Mouse (Mus musculus) ZHBTc4 (cell line): ENCODE results near the gene Olfr1394.
A peak's percentile ranks its signal among the peaks of the same experiment; 100 is the strongest.
"Not testable (repeated sequence)": the region's sequence is repeated elsewhere in the genome, so short reads cannot be mapped to it uniquely, and the experiment has no call there.

Experiments used
- DNase-seq: peaks from one replicate; pipeline ENCODE4 v3.0.0-alpha.2; 2011; ENCODE audit warnings: low read depth, low spot score

The Olfr1394 gene

DNA sequence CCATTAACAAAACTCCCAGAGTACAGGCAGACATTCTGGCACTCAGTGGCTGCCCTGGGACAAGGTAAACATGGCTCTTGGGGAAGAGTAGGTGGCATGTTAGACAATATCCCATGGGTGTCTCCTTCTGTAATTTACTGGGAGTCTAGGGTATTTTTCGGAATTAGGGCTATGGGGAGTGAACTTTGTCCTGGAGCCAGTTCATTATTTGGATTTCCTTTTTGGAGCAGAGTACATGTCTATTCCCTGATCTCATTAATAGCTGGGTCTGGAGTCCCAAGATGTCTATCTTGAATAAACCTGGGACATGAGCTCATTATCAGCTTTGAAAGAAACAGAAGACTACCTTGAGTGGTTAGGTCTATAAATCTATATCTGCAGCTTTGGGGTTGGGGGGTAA is at the start of gene Olfr1394:
Olfr1394 (plus strand) TSS at position 301 of the 400 bp plus-strand sequence.
- DNase-seq, result no peak

- no peak for DNase-seq
Measured at GRCm38 (mm10) chr11:49105752-49106151, 48.4 kb upstream of the Olfr1394 start.

GRCm38 (mm10) chr11:49107650-49108537 is 46.3 kb upstream of the Olfr1394 start:
- no peak for DNase-seq

DNA sequence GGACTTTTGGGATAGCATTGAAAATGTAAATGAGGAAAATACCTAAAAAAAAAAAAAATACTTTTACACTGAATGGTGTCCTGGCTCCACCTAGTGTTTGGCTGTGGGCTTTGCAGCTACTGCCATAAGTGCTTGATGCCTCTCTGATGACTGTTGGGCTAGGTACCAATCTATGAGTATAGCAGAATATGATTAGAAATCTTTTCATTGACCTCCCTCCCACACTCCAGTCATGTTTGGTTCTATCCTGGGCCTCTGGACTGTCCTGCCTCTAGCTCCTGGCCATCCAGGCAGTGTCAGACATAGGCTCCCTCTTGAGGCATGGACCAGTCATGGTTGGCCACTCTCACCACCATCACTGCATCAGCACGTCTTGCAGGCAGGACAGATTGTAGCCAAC is 45.3 kb upstream of the Olfr1394 start:
- DNase-seq, result peak; percentile 35

GRCm38 (mm10) chr11:49111000-49111399 is 43.2 kb upstream of the Olfr1394 start:
- no peak for DNase-seq

GRCm38 (mm10) chr11:49112624-49113219 is 41.5 kb upstream of the Olfr1394 start:
- DNase-seq, result no peak

DNA sequence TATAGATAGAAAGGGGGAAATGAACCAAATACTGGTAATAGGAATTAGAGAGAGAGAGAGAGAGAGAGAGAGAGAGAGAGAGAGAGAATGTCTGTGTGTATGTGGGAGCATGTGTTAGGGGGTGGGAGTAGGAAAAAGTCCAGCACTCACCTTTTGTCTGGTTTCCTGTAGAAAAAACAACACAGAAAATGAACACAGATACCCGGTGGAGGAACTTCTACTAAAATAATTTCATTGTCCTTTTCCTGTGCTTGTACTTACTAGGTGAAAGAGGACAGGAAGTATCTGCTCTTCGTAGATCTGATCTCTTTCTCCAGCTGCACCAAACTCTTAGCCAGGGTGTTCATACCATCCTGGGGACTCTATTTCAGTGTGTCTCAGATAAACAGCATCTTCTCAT is 40.0 kb upstream of the Olfr1394 start:
- DNase-seq, result no peak

GRCm38 (mm10) chr11:49114774-49115173 is 39.4 kb upstream of the Olfr1394 start, which contains the start of gene Olfr1396:
Olfr1396 (minus strand) TSS chr11:49114874.
- no peak for DNase-seq

- DNase-seq, result no peak
Measured at GRCm38 (mm10) chr11:49119635-49120034, 34.5 kb upstream of the Olfr1394 start.

- peak; percentile 21 for DNase-seq
Measured at GRCm38 (mm10) chr11:49124169-49124568, 30.0 kb upstream of the Olfr1394 start.

- DNase-seq, result no peak
Measured at GRCm38 (mm10) chr11:49141974-49142373, 12.2 kb upstream of the Olfr1394 start, which contains the start of gene Olfr1395. Olfr1395 (plus strand) TSS chr11:49142274.

DNA sequence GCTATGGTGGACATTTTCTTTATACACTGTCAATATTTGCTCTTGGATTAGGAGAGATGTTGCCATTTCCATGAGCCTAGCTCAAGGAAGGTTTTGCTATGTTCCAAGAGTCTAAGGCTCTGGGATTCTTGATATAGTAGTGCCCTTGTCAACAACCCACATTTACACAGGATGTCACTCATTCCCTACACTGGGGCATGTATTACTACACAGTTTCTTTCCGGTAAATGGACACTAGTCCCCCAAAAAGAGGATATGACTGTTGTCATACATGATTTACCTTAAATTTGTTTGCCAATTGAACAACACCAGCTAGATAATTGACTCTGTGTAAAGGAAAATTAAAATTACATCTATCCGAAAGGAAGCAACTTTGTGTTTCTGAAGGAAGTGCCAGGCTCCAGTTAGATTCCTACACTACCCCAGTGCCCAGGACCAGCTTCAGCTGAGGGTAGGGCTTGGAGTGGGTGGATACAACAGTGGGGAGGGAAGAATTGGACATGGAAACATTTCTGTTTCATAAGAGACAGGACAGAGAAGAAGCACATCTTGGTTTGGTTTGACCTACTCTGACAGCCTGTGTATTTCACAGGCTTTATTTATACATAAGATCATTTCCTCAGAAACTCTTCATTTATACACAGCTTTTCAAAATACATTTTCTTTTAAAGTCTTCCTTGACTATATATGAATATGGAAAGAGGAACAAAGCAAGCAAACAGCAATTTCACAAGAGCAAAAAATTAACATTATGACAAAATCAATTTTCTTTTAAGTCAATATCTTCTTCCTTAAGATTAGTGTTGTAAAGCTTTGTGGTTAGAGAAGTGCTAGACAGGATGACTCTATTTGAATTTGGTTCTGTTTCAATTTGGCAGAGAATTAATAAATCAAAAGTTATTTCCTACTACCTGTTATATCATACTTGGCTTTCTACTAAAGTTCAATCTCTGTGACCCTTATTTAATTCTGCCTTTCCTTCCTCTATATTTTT is 2.9 kb downstream of the Olfr1394 start:
- no peak for DNase-seq

GRCm38 (mm10) chr11:49168839-49169611 is 14.8 kb downstream of the Olfr1394 start:
- peak; percentile 66 for DNase-seq

DNA sequence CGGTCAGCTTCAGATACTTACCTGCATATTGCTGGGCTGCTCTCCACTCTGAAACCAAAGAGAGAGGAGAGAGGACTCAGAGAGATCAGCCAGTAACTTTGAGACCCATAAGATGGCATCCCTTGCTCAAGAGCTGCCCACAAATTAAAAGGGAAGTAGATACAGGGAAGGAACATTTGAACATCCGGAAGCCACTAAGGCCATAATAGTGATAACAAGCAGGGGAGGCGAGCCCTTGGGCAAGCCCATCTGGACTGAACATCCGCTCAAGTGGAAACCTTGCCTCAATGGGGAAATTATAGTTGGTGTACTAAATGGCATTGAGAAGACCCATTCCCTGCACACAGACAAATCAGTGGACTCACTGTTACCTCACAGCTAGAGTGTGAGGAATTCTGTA is 16.4 kb downstream of the Olfr1394 start:
- no peak for DNase-seq

- DNase-seq, result no peak
Measured at GRCm38 (mm10) chr11:49175345-49175744, 21.2 kb downstream of the Olfr1394 start.

- not testable (repeated sequence) for DNase-seq
Measured at GRCm38 (mm10) chr11:49176047-49176779, 22.0 kb downstream of the Olfr1394 start.

GRCm38 (mm10) chr11:49183172-49183571 is 29.0 kb downstream of the Olfr1394 start:
- DNase-seq, result no peak

DNA sequence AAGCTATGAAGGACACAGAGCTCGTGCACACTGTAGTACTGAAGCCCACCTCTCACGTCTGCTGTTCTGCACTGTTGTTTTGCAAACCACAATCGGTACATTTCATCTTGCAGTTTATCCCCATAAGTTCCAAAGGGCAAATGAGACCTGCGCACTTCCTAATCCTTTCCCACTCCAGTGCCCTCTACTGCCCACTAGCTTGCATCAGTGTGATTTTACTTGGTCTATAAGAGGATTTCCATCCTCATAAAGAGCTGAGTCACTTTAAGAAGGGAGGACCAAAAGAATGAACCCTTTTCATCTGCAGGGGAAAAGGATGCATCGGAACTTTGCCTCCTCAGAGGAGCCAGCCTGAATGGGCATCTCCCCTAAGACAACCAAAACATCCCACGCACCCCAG is 32.3 kb downstream of the Olfr1394 start:
- DNase-seq, result no peak

GRCm38 (mm10) chr11:49186955-49187488 is 32.8 kb downstream of the Olfr1394 start, which contains the start of gene Btnl9:
Btnl9 (minus strand) TSS chr11:49187159.
- no peak for DNase-seq

- DNase-seq, result peak; percentile 57
Measured at GRCm38 (mm10) chr11:49187701-49188100, 33.5 kb downstream of the Olfr1394 start.
